Mouse (Mus musculus) ovary, adult 10 weeks (tissue): ENCODE data around the gene Plxnd1. TPM values are rescaled to one million over a fixed set of nuclear protein-coding genes. Genes with fewer than 3 reads are reported as not detected.

ENCODE experiments used
- polyA plus RNA-seq: library from polyadenylated mRNA; stranded (reverse); fragments of 350-450 nt; fragmentation: Illumina TruSeq; extraction: RNeasy Lipid Tissue Mini Kit (QIAGEN cat#74804); gene quantifications from one replicate; pipeline ENCODE4 v1.2.3, GENCODE M21; 2014

Gene Plxnd1
- polyA plus RNA-seq, result 17.9 TPM

GRCm38 (mm10) chr6:115994877-115995520 is at the start of gene Plxnd1:
Gene Plxnd1 (minus strand): TSS chr6:115995005.

GRCm38 (mm10) chr6:115944638-115945037 is 50.2 kb downstream of the Plxnd1 start, which contains the start of gene H1foo:
Gene H1foo (plus strand): TSS chr6:115944938.

GRCm38 (mm10) chr6:115931639-115932038 is 63.2 kb downstream of the Plxnd1 start, which contains the start of gene Rho:
Gene Rho (plus strand): TSS chr6:115931748.

Other genes with a start within 250 kb of the Plxnd1 start
- gene Tmem40, start 232.6 kb downstream of the Plxnd1 start, polyA plus RNA-seq, result not detected
- gene Cand2, start 220.5 kb downstream of the Plxnd1 start, polyA plus RNA-seq, result 6.3 TPM
- 178 TPM for gene Rpl32, start 186.3 kb downstream of the Plxnd1 start, polyA plus RNA-seq
- 0.29 TPM for gene Efcab12, start 156.6 kb downstream of the Plxnd1 start, polyA plus RNA-seq
- 10.6 TPM for gene Mbd4, start 141.6 kb downstream of the Plxnd1 start, polyA plus RNA-seq
- gene Ift122, start 141.5 kb downstream of the Plxnd1 start, polyA plus RNA-seq, result 19.5 TPM
- 0.17 TPM for gene Rho, start 63.3 kb downstream of the Plxnd1 start, polyA plus RNA-seq
- gene H1foo, start 50.1 kb downstream of the Plxnd1 start, polyA plus RNA-seq, result not detected
- gene Tmcc1, start 198.5 kb upstream of the Plxnd1 start, polyA plus RNA-seq, result 17.7 TPM
- 44.6 TPM for gene Washc2, start 213.0 kb upstream of the Plxnd1 start, polyA plus RNA-seq